Comparison of ENCODE assay signal across 17 mouse cellular contexts in genomic region chr13:94877211-94877590, GRCm38 (mm10). TPM values are rescaled to one million over a fixed set of nuclear protein-coding genes. Genes with fewer than 3 reads are reported as not detected.
A peak's percentile ranks its signal among the peaks of the same experiment; 100 is the strongest.
DNase-seq lines count a peak whose midpoint lies in the region; ATAC-seq lines count a peak whose summit lies in the region.
"Had no signal": no experiment of that assay in that cellular context is flagged by ENCODE, and none has a peak within 500 bp of the region (broad histone marks: within the 10 kb centered on the region; RNA-seq: fewer than 3 reads in every experiment).

No protein-coding gene starts in this region.

- no peak overlapping the region for H3K4me2 ChIP-seq in forebrain, embryonic 12.5 days
- H3K4me2 ChIP-seq in hindbrain, embryonic 16.5 days (ENCODE audit: low read length), result no peak overlapping the region
- H3K4me2 ChIP-seq: liver, embryonic 13.5 days had no signal

- H3K27me3 ChIP-seq in forebrain, embryonic 12.5 days, result peaks cover 77% of the 10 kb centered on the region
- peaks cover 58% of the 10 kb centered on the region for H3K27me3 ChIP-seq in hindbrain, embryonic 16.5 days (replicated peaks; ENCODE audit: control insufficient read depth, insufficient read depth, low read length)

- no peaks in the 10 kb centered on the region for H3K36me3 ChIP-seq in forebrain, embryonic 12.5 days (replicated peaks)
- no peaks in the 10 kb centered on the region for H3K36me3 ChIP-seq in hindbrain, embryonic 16.5 days (ENCODE audit: control insufficient read depth, insufficient read depth, low read length)
- H3K36me3 ChIP-seq: G1E; liver, embryonic 13.5 days had no signal

- H3K27ac ChIP-seq in forebrain, embryonic 12.5 days, result peak overlapping the region; percentile 63
- peak overlapping the region; percentile 29; the same call in 1 of the 2 replicates for H3K27ac ChIP-seq in hindbrain, embryonic 16.5 days (ENCODE audit: low read depth, low read length)
- H3K27ac ChIP-seq: liver, embryonic 13.5 days had no signal

- peaks cover 11% of the 10 kb centered on the region for H3K4me1 ChIP-seq in forebrain, embryonic 12.5 days
- H3K4me1 ChIP-seq in hindbrain, embryonic 16.5 days (ENCODE audit: control insufficient read depth, insufficient read depth, low read depth, low read length), result no peaks in the 10 kb centered on the region
- H3K4me1 ChIP-seq: liver, embryonic 13.5 days had no signal

- ATAC-seq in forebrain, embryonic 12.5 days (ENCODE audit: low FRiP score), result no peak
- ATAC-seq in hindbrain, embryonic 16.5 days, result no peak
- no peak for ATAC-seq in erythroid progenitor cell, adult 5-6 weeks (replicated peaks; ENCODE audit: low FRiP score, poor library complexity, severe bottlenecking)
- ATAC-seq: intestine, postnatal 0 days had no signal

- H3K4me3 ChIP-seq in forebrain, embryonic 12.5 days (replicated peaks), result peak overlapping the region; percentile 9
- H3K4me3 ChIP-seq in hindbrain, embryonic 16.5 days (ENCODE audit: low read length), result peak overlapping the region; percentile 15
- H3K4me3 ChIP-seq: liver, embryonic 13.5 days had no signal

- 1% methylated on average over 27 of the region's 27 CpGs for WGBS in forebrain, embryonic 12.5 days
- WGBS in hindbrain, embryonic 16.5 days, result under 1% methylated on average over 23 of the region's 27 CpGs

- DNase-seq in embryo, embryonic 9.5 days (ENCODE audit: extremely low spot score), result peak; percentile 27
- DNase-seq in embryo, embryonic 10.5 days (ENCODE audit: low spot score), result no peak
- peak; percentile 56 for DNase-seq in neural tube, embryonic 10.5 days (ENCODE audit: extremely low spot score, low spot score)
- DNase-seq in right cerebral cortex, adult 2 months (ENCODE audit: low spot score in 2 of 2), result no peak
- no peak for DNase-seq in layer of hippocampus, adult 11-12 months (ENCODE audit: low spot score)
- DNase-seq: kidney, postnatal 4 days; liver, embryonic 13.5 days; lung, postnatal 10 days; thymus, postnatal 14 days had no signal

- no peaks in the 10 kb centered on the region for H3K9me3 ChIP-seq in forebrain, embryonic 12.5 days
- no peaks in the 10 kb centered on the region for H3K9me3 ChIP-seq in hindbrain, embryonic 16.5 days (ENCODE audit: control insufficient read depth, low read length)
- H3K9me3 ChIP-seq: liver, embryonic 13.5 days had no signal

- H3K9ac ChIP-seq in forebrain, embryonic 12.5 days, result no peak overlapping the region
- no peak overlapping the region for H3K9ac ChIP-seq in hindbrain, embryonic 16.5 days (ENCODE audit: low read depth, low read length)
- H3K9ac ChIP-seq: liver, embryonic 13.5 days had no signal

RNA-seq across cellular contexts. Expression of gene Otp, which starts 1.8 kb away (rescaled TPM):
- polyA plus RNA-seq in forebrain, embryonic 12.5 days (2016; fragmentation: Nextera tagmentation; extraction: Ambion mirVana), result 6.0 and 7.1 TPM in 2 replicates
- 5.0 and 6.2 TPM in 2 replicates for polyA plus RNA-seq in hindbrain, embryonic 16.5 days (2015; fragmentation: Nextera tagmentation; extraction: Ambion mirVana)
- not detected in 2 replicates for total RNA-seq in erythroid progenitor cell, adult 5-6 weeks (2015; ENCODE audit: low replicate concordance)
- not detected in 2 replicates for total RNA-seq in erythroid progenitor cell, adult 5-6 weeks (2017; ENCODE audit: low replicate concordance)
- total RNA-seq: G1E; monocyte, adult 5-6 weeks had no signal
- polyA plus RNA-seq: gonadal fat pad, adult 2 months; heart, postnatal 0 days; intestine, postnatal 0 days; liver, embryonic 13.5 days had no signal

Comparison
In these comparisons a context has a peak if more than half of its experiments do, and no peak if none do; other contexts are left out.
1. DNase-seq: peak in embryo, embryonic 9.5 days (single experiment) and neural tube, embryonic 10.5 days (single experiment); none in embryo, embryonic 10.5 days (single experiment), right cerebral cortex, adult 2 months (0 of 2) and layer of hippocampus, adult 11-12 months (single experiment).